Mouse (Mus musculus): ENCODE measurements around the gene Bcar1. TPM values are rescaled to one million over a fixed set of nuclear protein-coding genes. Genes with fewer than 3 reads are reported as not detected.

The Bcar1 gene
- polyA plus RNA-seq, 1 experiment from 2014 or later: 22.6 TPM

DNA sequence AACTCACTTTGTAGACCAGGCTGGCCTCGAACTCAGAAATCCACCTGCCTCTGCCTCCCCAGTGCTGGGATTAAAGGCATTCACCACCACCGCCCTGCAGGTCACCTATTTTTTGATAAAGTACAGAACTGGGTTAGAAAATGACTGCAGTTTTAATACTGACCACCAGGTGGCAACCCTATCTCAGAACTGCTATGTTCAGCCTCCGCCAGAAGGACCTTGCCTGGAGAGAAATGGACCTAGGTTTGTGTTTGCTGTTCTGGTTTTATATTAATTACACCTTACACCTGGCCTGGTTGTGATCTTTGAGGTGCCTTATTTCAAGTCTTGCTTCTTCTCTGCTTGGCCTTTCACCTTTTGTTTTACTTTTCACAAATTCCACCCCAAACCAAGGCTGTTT lies 65.5 kb downstream of the Bcar1 start:
- peak; percentile 87 for TF ChIP-seq CTCF (IDR thresholded peaks at IDR 0.05; ENCODE audit: low read depth)
- no peak for TF ChIP-seq EP300 (optimal IDR thresholded peaks at IDR 0.05)
- H3K4me2 ChIP-seq (replicated peaks; ENCODE audit: low read depth): no peak overlapping the region
- 16% methylated on average over 3 of the region's 3 CpGs for WGBS
- no peak overlapping the region for H3K9ac ChIP-seq (ENCODE audit: low read length)
- DNase-seq (ENCODE audit: low spot score) (peak; percentile 57), ATAC-seq (ENCODE audit: low FRiP score, low TSS enrichment) (peak; percentile 44; the same call in 1 of the 2 replicates)
- H3K36me3 ChIP-seq (ENCODE audit: control insufficient read depth, insufficient read depth, low read length): no peaks in the 10 kb centered on the region
- H3K4me1 ChIP-seq (replicated peaks; ENCODE audit: control insufficient read depth, insufficient read depth): no peaks in the 10 kb centered on the region
- no peaks in the 10 kb centered on the region for H3K9me3 ChIP-seq (ENCODE audit: control insufficient read depth, low read length)
- H3K4me3 ChIP-seq (ENCODE audit: low read depth, low read length): no peak overlapping the region
- H3K27ac ChIP-seq (replicated peaks): no peak overlapping the region
- H3K27me3 ChIP-seq (ENCODE audit: control insufficient read depth, insufficient read depth, low read length): no peaks in the 10 kb centered on the region

DNA sequence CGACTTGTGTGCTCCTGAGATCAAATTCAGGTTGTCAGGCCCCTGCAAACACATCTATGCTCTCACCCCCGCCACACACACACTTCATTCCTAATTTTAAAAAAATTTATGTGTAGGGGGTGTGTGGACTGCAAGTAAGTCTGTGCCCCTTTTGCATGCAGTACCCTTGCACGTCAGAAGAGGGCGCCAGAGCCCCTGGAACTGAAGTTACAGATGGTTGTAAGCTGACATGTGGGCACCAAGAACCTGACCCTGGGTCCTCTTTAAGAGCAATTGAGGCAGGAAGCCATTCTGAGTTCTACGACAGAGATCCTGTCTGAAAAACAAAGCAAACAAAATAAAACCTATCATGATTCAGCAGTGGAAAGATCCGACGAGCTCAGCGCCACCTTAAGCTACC lies 67.4 kb downstream of the Bcar1 start:
- WGBS: 77% methylated on average over 8 of the region's 8 CpGs
- Histone ChIP-seq H3K36me3 (ENCODE audit: control insufficient read depth, insufficient read depth, low read length) (no peaks in the 10 kb centered on the region), H3K9ac (ENCODE audit: low read length) (no peak overlapping the region), H3K27me3 (ENCODE audit: control insufficient read depth, insufficient read depth, low read length) (no peaks in the 10 kb centered on the region), H3K4me3 (ENCODE audit: low read depth, low read length) (no peak overlapping the region), H3K4me1 (replicated peaks; ENCODE audit: control insufficient read depth, insufficient read depth) (no peaks in the 10 kb centered on the region), H3K27ac (replicated peaks) (no peak overlapping the region), H3K9me3 (ENCODE audit: control insufficient read depth, low read length) (no peaks in the 10 kb centered on the region), H3K4me2 (replicated peaks; ENCODE audit: low read depth) (no peak overlapping the region)
- ATAC-seq (ENCODE audit: low FRiP score, low TSS enrichment) (no peak), DNase-seq (ENCODE audit: low spot score) (no peak)
- TF ChIP-seq EP300 (optimal IDR thresholded peaks at IDR 0.05) (no peak), CTCF (IDR thresholded peaks at IDR 0.05; ENCODE audit: low read depth) (peak; percentile 62)

DNA sequence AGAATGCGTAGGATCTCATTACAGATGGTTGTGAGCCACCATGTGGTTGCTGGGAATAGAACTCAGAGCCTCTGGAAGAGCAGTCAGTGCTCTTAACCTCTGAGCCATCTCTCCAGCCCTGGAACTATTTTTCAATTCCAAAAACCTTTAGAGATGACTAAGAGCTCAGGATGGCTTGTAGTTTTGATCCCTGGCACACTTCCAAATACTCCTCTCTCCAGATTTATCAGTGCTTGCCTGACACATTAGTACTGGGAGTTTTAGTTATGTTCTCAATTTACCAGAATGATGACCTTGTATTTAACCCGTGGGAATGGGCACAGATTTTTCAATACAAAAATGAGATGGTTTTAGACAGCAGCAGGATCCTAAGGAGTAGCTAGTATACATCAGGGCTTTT lies 76.9 kb downstream of the Bcar1 start:
- no peaks in the 10 kb centered on the region for H3K4me1 ChIP-seq (replicated peaks; ENCODE audit: control insufficient read depth, insufficient read depth)
- no peak overlapping the region for H3K9ac ChIP-seq (ENCODE audit: low read length)
- H3K27ac ChIP-seq (replicated peaks): no peak overlapping the region
- peaks cover 16% of the 10 kb centered on the region for H3K36me3 ChIP-seq (ENCODE audit: control insufficient read depth, insufficient read depth, low read length)
- H3K4me2 ChIP-seq (replicated peaks; ENCODE audit: low read depth): no peak overlapping the region
- no peaks in the 10 kb centered on the region for H3K9me3 ChIP-seq (ENCODE audit: control insufficient read depth, low read length)
- DNase-seq (ENCODE audit: low spot score) (no peak), ATAC-seq (ENCODE audit: low FRiP score, low TSS enrichment) (no peak)
- H3K4me3 ChIP-seq (ENCODE audit: low read depth, low read length): no peak overlapping the region
- no peaks in the 10 kb centered on the region for H3K27me3 ChIP-seq (ENCODE audit: control insufficient read depth, insufficient read depth, low read length)
- 84% methylated on average over 2 of the region's 2 CpGs for WGBS
- no peak for TF ChIP-seq CTCF (IDR thresholded peaks at IDR 0.05; ENCODE audit: low read depth)
- no peak for TF ChIP-seq EP300 (optimal IDR thresholded peaks at IDR 0.05)

DNA sequence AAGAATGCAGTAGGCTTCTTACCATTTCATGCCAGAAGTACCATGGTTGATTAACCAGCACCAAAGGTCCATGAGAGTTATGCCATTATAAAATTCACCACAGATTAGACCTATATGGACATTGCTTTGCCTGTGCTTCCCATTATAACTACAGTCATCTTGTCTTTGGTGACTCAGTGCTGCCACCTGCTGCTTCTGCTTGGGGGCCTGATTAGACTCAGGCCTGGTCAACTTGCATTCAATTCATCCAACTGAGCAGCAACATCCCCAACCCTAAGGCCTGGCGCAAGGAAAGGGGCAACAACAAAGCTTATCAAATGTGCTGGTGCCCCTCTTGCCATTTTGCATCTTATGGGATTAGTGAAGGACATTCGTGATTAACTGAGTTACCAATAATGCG lies 81.1 kb downstream of the Bcar1 start:
- 84% methylated on average over 3 of the region's 3 CpGs for WGBS
- Histone ChIP-seq H3K4me1 (replicated peaks; ENCODE audit: control insufficient read depth, insufficient read depth) (no peaks in the 10 kb centered on the region), H3K4me3 (ENCODE audit: low read depth, low read length) (no peak overlapping the region), H3K9me3 (ENCODE audit: control insufficient read depth, low read length) (no peaks in the 10 kb centered on the region), H3K27me3 (ENCODE audit: control insufficient read depth, insufficient read depth, low read length) (no peaks in the 10 kb centered on the region), H3K4me2 (replicated peaks; ENCODE audit: low read depth) (no peak overlapping the region), H3K27ac (replicated peaks) (no peak overlapping the region), H3K9ac (ENCODE audit: low read length) (no peak overlapping the region), H3K36me3 (ENCODE audit: control insufficient read depth, insufficient read depth, low read length) (peaks cover 3% of the 10 kb centered on the region; the same call in 1 of the 2 replicates)
- ATAC-seq (ENCODE audit: low FRiP score, low TSS enrichment) (peak; percentile 72; the same call in 1 of the 2 replicates), DNase-seq (ENCODE audit: low spot score) (peak; percentile 88)
- TF ChIP-seq CTCF (IDR thresholded peaks at IDR 0.05; ENCODE audit: low read depth): peak; percentile 92
- TF ChIP-seq EP300 (optimal IDR thresholded peaks at IDR 0.05): no peak

Small RNA genes lying within 50 kb of the gene (microRNA-seq; reads per million reads assigned to microRNA genes)
- not detected for gene Mir7076

Other genes with a start within 250 kb of the Bcar1 start
- gene Wdr59, start 221.7 kb downstream of the Bcar1 start, polyA plus RNA-seq (2015; fragmentation: Nextera tagmentation; extraction: Ambion mirVana): 2.0 and 2.2 TPM in 2 replicates
- 14.8 and 19.2 TPM in 2 replicates for gene Znrf1, start 207.7 kb downstream of the Bcar1 start, polyA plus RNA-seq (2015; fragmentation: Nextera tagmentation; extraction: Ambion mirVana)
- gene Ldhd, start 113.4 kb downstream of the Bcar1 start, polyA plus RNA-seq (2015; fragmentation: Nextera tagmentation; extraction: Ambion mirVana): 5.3 and 5.6 TPM in 2 replicates
- gene Zfp1, start 100.4 kb downstream of the Bcar1 start, polyA plus RNA-seq (2015; fragmentation: Nextera tagmentation; extraction: Ambion mirVana): 10.5 and 10.9 TPM in 2 replicates
- gene Ctrb1, start 52.8 kb downstream of the Bcar1 start, polyA plus RNA-seq (2015; fragmentation: Nextera tagmentation; extraction: Ambion mirVana): 20.2 and 24.1 TPM in 2 replicates
- 98.6 and 101 TPM in 2 replicates for gene Cfdp1, start 110.5 kb upstream of the Bcar1 start, polyA plus RNA-seq (2015; fragmentation: Nextera tagmentation; extraction: Ambion mirVana)
- 9.9 and 10.1 TPM in 2 replicates for gene Tmem170, start 132.9 kb upstream of the Bcar1 start, polyA plus RNA-seq (2015; fragmentation: Nextera tagmentation; extraction: Ambion mirVana)
- 0.36 and 0.39 TPM in 2 replicates for gene Chst5, start 166.6 kb upstream of the Bcar1 start, polyA plus RNA-seq (2015; fragmentation: Nextera tagmentation; extraction: Ambion mirVana)
- gene Tmem231, start 190.1 kb upstream of the Bcar1 start, polyA plus RNA-seq (2015; fragmentation: Nextera tagmentation; extraction: Ambion mirVana): 3.3 and 4.1 TPM in 2 replicates
- 290 and 292 TPM in 2 replicates for gene Gabarapl2, start 196.9 kb upstream of the Bcar1 start, polyA plus RNA-seq (2015; fragmentation: Nextera tagmentation; extraction: Ambion mirVana)
- 2.5 TPM in 2 replicates for gene Adat1, start 248.5 kb upstream of the Bcar1 start, polyA plus RNA-seq (2015; fragmentation: Nextera tagmentation; extraction: Ambion mirVana)

Measured in stomach, postnatal 0 days (tissue).